Mouse (Mus musculus) C2C12 (cell line): Measurements from ENCODE around the gene Lsm14a. TPM values are rescaled to one million over a fixed set of nuclear protein-coding genes. Genes with fewer than 3 reads are reported as not detected.

Source experiments
- H3K27me3 ChIP-seq: one replicate; pipeline ENCODE4 v1.6.1; 2011; ENCODE audit not compliant: control insufficient read depth, insufficient read depth, insufficient read length
- H3K36me3 ChIP-seq: one replicate; pipeline ENCODE4 v1.6.1; 2011; ENCODE audit not compliant: control insufficient read depth, insufficient read depth
- H3K4me3 ChIP-seq: one replicate; pipeline ENCODE4 v1.5.1; 2011; ENCODE audit warnings: mild to moderate bottlenecking, control low read depth; ENCODE audit not compliant: poor library complexity, insufficient read depth, severe bottlenecking
- H3K79me2 ChIP-seq: one replicate; pipeline ENCODE4 v1.6.1; 2011; ENCODE audit not compliant: control insufficient read depth, insufficient read depth
- H3K79me3 ChIP-seq: one replicate; pipeline ENCODE4 v1.6.1; 2011; ENCODE audit warnings: low read depth, control low read depth
- H3ac ChIP-seq: one replicate; pipeline ENCODE3; 2011; ENCODE audit warnings: low read depth; ENCODE audit not compliant: control insufficient read depth, insufficient read length
- CEBPB ChIP-seq: IDR thresholded peaks from one replicate; pipeline ENCODE4 v1.6.1; 2011; ENCODE audit warnings: low read depth, mild to moderate bottlenecking, control low read depth, moderate library complexity
- CTCF ChIP-seq: IDR thresholded peaks from one replicate; pipeline ENCODE4 v1.5.1; 2011; ENCODE audit not compliant: control insufficient read depth, insufficient read depth, insufficient read length
- FOSL1 ChIP-seq: IDR thresholded peaks from one replicate; pipeline ENCODE4 v1.8.0; 2011; ENCODE audit warnings: mild to moderate bottlenecking, low read length; ENCODE audit not compliant: poor library complexity, insufficient read depth, severe bottlenecking
- MAX ChIP-seq: IDR thresholded peaks from one replicate; pipeline ENCODE4 v1.6.1; 2011; ENCODE audit warnings: mild to moderate bottlenecking, control low read depth
- MYOD1 ChIP-seq: IDR thresholded peaks from one replicate; pipeline ENCODE4 v1.6.1; 2011; ENCODE audit warnings: low read depth; ENCODE audit not compliant: control insufficient read depth, insufficient read length
- MYOG ChIP-seq: IDR thresholded peaks from one replicate; pipeline ENCODE4 v1.6.1; 2011; ENCODE audit not compliant: control insufficient read depth, insufficient read length; ENCODE audit errors: extremely low read depth
- USF1 ChIP-seq: IDR thresholded peaks from one replicate; pipeline ENCODE4 v1.6.1; 2011; ENCODE audit warnings: low read depth, mild to moderate bottlenecking, control low read depth, moderate library complexity
- polyA plus RNA-seq: library from polyadenylated mRNA; unstranded; fragments of >200 nt; fragmentation: generic; extraction: Trizol; gene quantifications from one replicate; pipeline ENCODE4 v1.2.1, GENCODE M21; 2012; ENCODE audit warnings: missing spikeins

Gene Lsm14a
- polyA plus RNA-seq, 1 experiment = 41.9 TPM

DNA sequence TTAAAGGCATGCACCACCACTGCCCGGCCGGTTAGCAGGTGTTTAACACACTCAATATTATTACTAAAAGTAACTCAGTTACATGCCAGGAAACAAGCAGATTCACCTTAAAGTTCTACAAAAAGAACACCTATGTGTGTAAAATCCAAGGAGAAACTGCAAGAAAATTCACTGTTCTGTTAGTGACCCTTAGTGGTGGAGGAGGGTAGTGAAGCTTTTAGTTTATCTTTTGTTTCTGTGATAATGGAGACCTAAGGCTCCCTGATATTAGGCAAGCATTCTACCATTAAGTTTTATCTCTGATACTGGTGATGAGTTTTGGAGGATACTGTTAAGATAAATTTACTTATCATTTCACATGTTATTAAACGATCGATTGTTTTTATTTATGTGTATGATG, 37.5 kb downstream of the Lsm14a start:
- Histone ChIP-seq H3K36me3 (peaks cover 65% of the 10 kb centered on the region), H3K79me3 (no peaks in the 10 kb centered on the region), H3K79me2 (peaks cover 10% of the 10 kb centered on the region), H3K4me3 (no peak overlapping the region), H3ac (no peak overlapping the region), H3K27me3 (no peaks in the 10 kb centered on the region)
- TF ChIP-seq CTCF (no peak), CEBPB (no peak), MYOG (no peak), MYOD1 (no peak), FOSL1 (no peak), MAX (no peak), USF1 (no peak)

DNA sequence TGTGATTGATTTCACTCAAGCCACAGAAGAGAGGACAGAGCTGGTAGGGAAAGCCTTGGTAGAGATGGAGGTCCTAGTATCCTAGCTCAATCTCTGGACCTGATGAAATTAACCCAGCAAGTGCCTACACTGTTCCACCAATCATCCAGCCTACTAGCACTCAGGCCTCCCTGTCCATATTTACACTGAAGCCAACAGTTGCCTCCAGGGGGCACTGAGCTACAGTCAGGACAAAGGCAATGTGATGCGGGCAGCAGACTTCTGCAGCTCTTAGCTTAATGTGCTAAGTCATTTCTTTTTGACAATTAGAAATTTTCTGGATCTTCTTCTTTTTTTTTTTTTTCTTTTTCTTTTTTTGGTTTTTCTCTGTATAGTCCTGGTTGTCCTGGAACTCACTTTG, 41.1 kb downstream of the Lsm14a start:
- TF ChIP-seq CEBPB = no peak
- no peak for TF ChIP-seq FOSL1
- no peak for TF ChIP-seq USF1
- TF ChIP-seq MAX = no peak
- TF ChIP-seq CTCF = no peak
- TF ChIP-seq MYOD1 = no peak
- no peak for TF ChIP-seq MYOG
- Histone ChIP-seq H3K79me3 (peaks cover under 1% of the 10 kb centered on the region), H3ac (no peak overlapping the region), H3K27me3 (no peaks in the 10 kb centered on the region), H3K4me3 (no peak overlapping the region), H3K79me2 (peaks cover 27% of the 10 kb centered on the region), H3K36me3 (peaks cover 76% of the 10 kb centered on the region)

DNA sequence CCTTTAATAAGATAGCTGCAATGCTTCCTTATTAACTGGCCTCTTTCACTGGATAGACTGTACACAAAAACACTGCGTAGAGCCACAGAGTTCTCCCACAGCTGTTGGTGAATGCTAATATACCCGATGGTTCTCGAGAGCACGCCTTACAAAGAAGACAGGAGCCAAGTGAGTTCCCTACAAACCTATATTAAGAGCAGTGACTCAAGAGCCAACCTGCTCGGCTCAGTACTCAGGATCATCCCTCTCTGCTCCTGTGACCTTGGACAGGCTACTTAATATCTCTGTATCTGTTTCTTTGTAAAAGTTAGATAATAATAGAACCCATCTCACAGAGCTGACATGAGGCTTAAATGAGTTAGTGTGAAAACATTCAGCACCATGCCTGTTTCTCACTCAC, 42.9 kb downstream of the Lsm14a start:
- peaks cover 36% of the 10 kb centered on the region for H3K79me2 ChIP-seq
- H3K4me3 ChIP-seq = no peak overlapping the region
- H3K36me3 ChIP-seq = peaks cover 86% of the 10 kb centered on the region
- peaks cover 2% of the 10 kb centered on the region for H3K79me3 ChIP-seq
- no peaks in the 10 kb centered on the region for H3K27me3 ChIP-seq
- TF ChIP-seq USF1 (no peak), MYOD1 (no peak)
- H3ac ChIP-seq = no peak overlapping the region

DNA sequence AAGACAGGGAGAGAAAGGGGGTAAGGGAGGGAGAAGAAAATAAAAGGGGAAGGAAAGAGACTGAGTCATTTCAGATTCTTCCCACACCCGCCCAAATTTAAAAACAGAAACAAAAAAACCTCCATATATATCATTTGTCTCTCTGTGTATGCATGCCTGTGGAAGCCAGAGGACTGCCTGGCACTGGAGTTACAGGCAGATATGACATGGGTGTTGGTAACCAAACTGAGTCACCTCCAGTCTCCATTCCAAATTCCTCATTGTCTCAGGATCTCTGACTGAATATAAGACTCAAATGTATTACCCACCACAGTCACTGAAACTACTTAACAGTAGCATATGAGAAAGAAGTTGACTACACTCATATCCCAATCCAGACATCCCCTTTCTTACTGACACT, 45.1 kb downstream of the Lsm14a start:
- H3K79me2 ChIP-seq = peaks cover 29% of the 10 kb centered on the region
- H3K79me3 ChIP-seq = peaks cover 2% of the 10 kb centered on the region
- TF ChIP-seq CEBPB = no peak
- no peak for TF ChIP-seq CTCF
- no peak for TF ChIP-seq MYOD1
- no peak for TF ChIP-seq FOSL1
- no peak for TF ChIP-seq MAX
- no peak for TF ChIP-seq USF1
- no peak for TF ChIP-seq MYOG
- H3K27me3 ChIP-seq = no peaks in the 10 kb centered on the region
- no peak overlapping the region for H3ac ChIP-seq
- H3K4me3 ChIP-seq = no peak overlapping the region
- peaks cover 82% of the 10 kb centered on the region for H3K36me3 ChIP-seq

DNA sequence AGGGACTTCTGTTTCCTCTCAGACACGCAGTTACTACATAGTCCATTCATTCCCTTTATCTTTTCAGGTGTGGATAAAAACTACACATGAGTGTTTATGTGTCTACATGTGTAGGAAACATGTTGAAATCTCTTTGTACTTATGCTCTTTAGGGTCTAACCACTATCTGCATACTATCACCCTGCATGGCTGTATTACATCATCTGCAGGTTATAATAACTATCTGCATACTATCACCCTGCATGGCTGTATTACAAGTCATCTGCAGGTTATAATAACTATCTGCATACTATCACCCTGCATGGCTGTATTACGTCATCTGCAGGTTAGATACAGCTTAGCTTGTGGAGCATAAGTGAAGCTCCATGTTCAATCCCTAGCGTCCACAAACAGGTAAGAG, 46.1 kb downstream of the Lsm14a start:
- TF ChIP-seq MAX (no peak), CTCF (no peak), FOSL1 (no peak), USF1 (no peak), CEBPB (no peak), MYOD1 (no peak), MYOG (no peak)
- H3K36me3 ChIP-seq = peaks cover 74% of the 10 kb centered on the region
- no peaks in the 10 kb centered on the region for H3K27me3 ChIP-seq
- peaks cover 29% of the 10 kb centered on the region for H3K79me2 ChIP-seq
- no peak overlapping the region for H3ac ChIP-seq
- H3K4me3 ChIP-seq = no peak overlapping the region
- H3K79me3 ChIP-seq = peaks cover 2% of the 10 kb centered on the region

DNA sequence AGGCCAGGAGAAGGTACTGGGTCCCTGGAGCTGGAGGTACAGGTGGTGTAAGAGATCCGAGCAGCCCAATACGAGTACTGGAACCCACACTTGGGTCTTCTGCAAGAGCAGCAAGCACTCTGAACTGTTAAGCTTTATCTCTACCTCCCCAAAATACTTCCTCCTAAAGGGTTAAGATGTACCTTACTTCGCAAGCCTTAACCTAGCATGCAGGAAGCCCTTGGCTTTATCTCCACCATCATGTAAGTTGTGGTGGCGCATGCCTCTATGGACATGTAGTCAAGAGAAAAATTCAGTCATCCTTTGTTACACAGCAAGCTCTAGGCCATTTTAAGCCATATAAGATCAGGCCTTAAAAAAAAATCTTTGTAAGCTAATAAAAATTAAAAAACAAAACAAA, 46.6 kb downstream of the Lsm14a start:
- peaks cover 29% of the 10 kb centered on the region for H3K79me2 ChIP-seq
- no peak overlapping the region for H3ac ChIP-seq
- no peak for TF ChIP-seq MYOD1
- TF ChIP-seq MAX = no peak
- no peak for TF ChIP-seq FOSL1
- TF ChIP-seq CEBPB = no peak
- no peak for TF ChIP-seq MYOG
- no peaks in the 10 kb centered on the region for H3K27me3 ChIP-seq
- H3K36me3 ChIP-seq = peaks cover 69% of the 10 kb centered on the region
- H3K4me3 ChIP-seq = no peak overlapping the region
- H3K79me3 ChIP-seq = peaks cover 2% of the 10 kb centered on the region
